Mouse (Mus musculus) midbrain, embryonic 16.5 days (tissue): Measurements from ENCODE around the gene Rab31. TPM values are rescaled to one million over a fixed set of nuclear protein-coding genes. Genes with fewer than 3 reads are reported as not detected.

Source experiments
- ATAC-seq: fragments of 200-750 bp; cut with Nextera tagmentation; 2 replicates; pipeline ENCODE4 v1.8.0; 2017; ENCODE audit warnings: moderate TSS enrichment
- H3K27ac ChIP-seq: fragments of 300-500 bp; sonication (generic); 2 replicates; pipeline ENCODE4 v1.5.1; 2014; ENCODE audit warnings: mild to moderate bottlenecking, low read length, mixed read lengths
- H3K27me3 ChIP-seq: fragments of 300-500 bp; sonication (generic); 2 replicates; pipeline ENCODE4 v1.6.1; 2014; ENCODE audit warnings: low read depth, low read length, mixed read lengths; ENCODE audit not compliant: control insufficient read depth, insufficient read depth
- H3K36me3 ChIP-seq: fragments of 300-500 bp; sonication (generic); 2 replicates; pipeline ENCODE4 v1.6.1; 2014; ENCODE audit warnings: mild to moderate bottlenecking, low read length, moderate library complexity, mixed read lengths; ENCODE audit not compliant: control insufficient read depth, insufficient read depth
- H3K4me1 ChIP-seq: fragments of 300-500 bp; sonication (generic); 2 replicates; pipeline ENCODE4 v1.6.1; 2014; ENCODE audit warnings: mild to moderate bottlenecking, low read length, mixed read lengths; ENCODE audit not compliant: control insufficient read depth, insufficient read depth
- H3K4me2 ChIP-seq: fragments of 300-500 bp; sonication (generic); 2 replicates; pipeline ENCODE4 v1.6.1; 2014; ENCODE audit warnings: mild to moderate bottlenecking, low read length, mixed read lengths
- H3K4me3 ChIP-seq: fragments of 300-500 bp; sonication (generic); 2 replicates; pipeline ENCODE4 v1.5.1; 2014; ENCODE audit warnings: low read depth, mild to moderate bottlenecking, low read length, moderate library complexity, mixed read lengths
- H3K9ac ChIP-seq: fragments of 300-500 bp; sonication (generic); 2 replicates; pipeline ENCODE4 v1.6.1; 2014; ENCODE audit warnings: low read depth, low read length, mixed read lengths
- H3K9me3 ChIP-seq: fragments of 300-500 bp; sonication (generic); replicated peaks from 2 replicates; pipeline ENCODE4 v1.6.1; 2014; ENCODE audit warnings: mild to moderate bottlenecking, low read length, mixed read lengths; ENCODE audit not compliant: control insufficient read depth, poor library complexity, severe bottlenecking
- WGBS: fragments of 180-500 bp; shearing (Covaris S2); extraction: QIAGEN DNeasy Blood & Tissue Kit; methylation state at CpG from one replicate; pipeline ENCODE4 v1.1.7; 2014; 5-methylcytosine and 5-hydroxymethylcytosine counted together
- polyA plus RNA-seq: library from polyadenylated mRNA; unstranded; fragments of >200 nt; fragmentation: Nextera tagmentation; extraction: Ambion mirVana; gene quantifications from 2 replicates; pipeline ENCODE4 v1.2.1, GENCODE M21; 2015

Gene Rab31
- polyA plus RNA-seq, 1 experiment from 2014 or later: 79.4 TPM

DNA sequence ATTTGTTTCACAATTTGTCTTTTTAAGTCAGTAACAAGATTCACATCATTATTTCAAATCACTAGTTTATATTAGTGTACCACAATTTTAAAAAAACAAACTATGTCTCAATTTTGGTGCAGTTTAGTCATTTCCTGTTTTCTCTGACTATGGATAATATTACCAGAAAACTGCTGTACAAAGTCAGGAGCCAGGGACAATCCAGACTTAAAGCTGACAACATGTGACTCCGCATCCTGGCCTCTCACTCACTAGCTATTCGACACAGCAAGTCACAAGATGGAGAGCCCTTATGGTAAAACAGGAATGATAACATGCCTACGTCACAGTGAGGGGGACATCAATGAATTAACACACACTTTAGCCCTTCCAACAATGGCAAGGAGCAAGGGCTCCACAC, 109.9 kb downstream of the Rab31 start:
- Histone ChIP-seq H3K9ac (no peak overlapping the region), H3K27me3 (no peaks in the 10 kb centered on the region), H3K36me3 (no peaks in the 10 kb centered on the region), H3K27ac (no peak overlapping the region), H3K4me2 (no peak overlapping the region), H3K9me3 (no peaks in the 10 kb centered on the region), H3K4me1 (0 out of 2 replicates have a peak, but pooled peaks cover 3% of the 10 kb centered on the region), H3K4me3 (no peak overlapping the region)
- ATAC-seq: no peak
- WGBS: 94% methylated on average over 3 of the region's 3 CpGs

DNA sequence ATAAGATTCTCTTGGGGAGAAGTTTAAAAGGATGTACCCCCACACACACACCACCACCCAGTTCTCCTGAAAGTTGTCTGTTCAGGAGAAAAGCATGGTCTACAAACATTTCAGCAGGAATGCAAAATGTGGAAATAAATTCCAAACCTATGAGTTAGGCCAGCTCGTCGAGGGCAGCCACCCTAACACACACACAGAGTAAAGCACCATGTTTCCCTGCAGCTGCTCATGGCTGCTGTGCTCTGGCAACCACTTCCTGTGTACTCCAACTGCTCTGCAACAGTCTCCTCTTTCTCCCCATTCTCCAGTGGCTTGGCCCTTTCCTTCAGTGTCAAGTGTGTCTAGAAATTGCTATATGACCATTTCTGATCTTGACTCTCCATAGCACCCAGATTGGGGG, 114.1 kb downstream of the Rab31 start:
- Histone ChIP-seq H3K27ac (no peak overlapping the region), H3K27me3 (no peaks in the 10 kb centered on the region), H3K9me3 (no peaks in the 10 kb centered on the region), H3K4me2 (no peak overlapping the region), H3K9ac (no peak overlapping the region), H3K4me1 (0 out of 2 replicates have a peak, but pooled peaks cover under 1% of the 10 kb centered on the region), H3K4me3 (no peak overlapping the region), H3K36me3 (no peaks in the 10 kb centered on the region)
- no peak for ATAC-seq
- 84% methylated on average over 2 of the region's 2 CpGs for WGBS

DNA sequence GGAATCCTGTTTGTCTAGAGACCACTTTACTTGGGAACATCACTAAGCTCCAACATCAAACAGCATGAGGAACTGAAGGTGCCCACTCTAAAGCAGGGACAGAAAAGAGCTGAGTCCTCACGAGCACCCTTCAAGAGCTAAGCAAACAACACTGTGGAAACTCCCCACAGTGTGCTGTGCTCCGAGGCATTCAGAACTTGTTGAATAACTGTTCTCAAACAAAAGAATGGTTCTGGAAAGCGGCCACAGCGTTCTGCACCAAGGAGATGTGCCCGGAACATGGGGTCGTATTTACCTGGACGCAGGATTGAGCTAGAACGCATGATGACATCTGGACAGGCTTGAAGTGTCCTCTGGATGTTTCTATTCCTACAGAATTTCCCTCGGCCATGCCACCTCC, 114.6 kb downstream of the Rab31 start:
- Histone ChIP-seq H3K4me1 (no peaks in the 10 kb centered on the region), H3K4me2 (no peak overlapping the region), H3K27me3 (no peaks in the 10 kb centered on the region), H3K36me3 (no peaks in the 10 kb centered on the region), H3K9ac (no peak overlapping the region), H3K9me3 (no peaks in the 10 kb centered on the region), H3K27ac (no peak overlapping the region), H3K4me3 (no peak overlapping the region)
- WGBS: 90% methylated on average over 9 of the region's 9 CpGs
- no peak for ATAC-seq

DNA sequence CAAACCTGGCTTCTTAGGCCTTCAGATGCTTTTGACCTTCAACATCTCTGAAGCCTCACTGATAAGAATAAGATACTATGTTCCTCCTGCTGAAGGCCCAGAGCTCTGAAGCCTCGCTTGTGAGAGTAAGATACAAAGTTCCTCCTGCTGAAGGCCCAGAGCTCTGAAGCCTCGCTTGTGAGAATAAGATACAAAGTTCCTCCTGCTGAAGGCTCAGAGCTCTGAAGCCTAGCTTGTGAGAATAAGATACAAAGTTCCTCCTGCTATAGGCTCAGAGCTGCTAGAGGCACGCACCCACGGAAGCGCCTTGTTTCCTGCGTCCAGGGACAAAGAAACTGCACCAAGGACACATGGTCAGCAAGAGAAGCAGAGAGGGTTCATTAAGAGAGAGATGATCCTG, 115.8 kb downstream of the Rab31 start:
- no peak for ATAC-seq

DNA sequence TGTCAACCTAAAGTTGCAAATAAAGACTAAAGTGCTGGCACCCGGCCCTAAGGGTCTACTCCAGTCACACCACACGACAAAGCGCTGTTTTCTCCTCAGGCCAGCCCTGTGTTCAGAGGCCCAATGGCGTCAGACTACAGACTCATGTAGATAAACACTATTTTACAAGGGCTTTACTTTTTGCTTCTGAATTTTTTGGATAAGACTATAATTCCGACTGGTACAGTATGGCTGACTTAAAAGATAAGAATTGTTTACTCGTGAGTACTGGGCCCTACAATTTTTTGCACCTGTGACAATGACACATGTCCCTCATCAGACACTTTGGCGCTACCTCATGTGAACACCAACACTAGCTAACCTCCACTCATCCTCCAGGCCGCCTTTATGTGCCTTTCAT, 116.5 kb downstream of the Rab31 start:
- Histone ChIP-seq H3K9me3 (no peaks in the 10 kb centered on the region), H3K4me1 (no peaks in the 10 kb centered on the region), H3K36me3 (no peaks in the 10 kb centered on the region), H3K9ac (no peak overlapping the region), H3K27ac (no peak overlapping the region), H3K27me3 (no peaks in the 10 kb centered on the region), H3K4me3 (no peak overlapping the region), H3K4me2 (no peak overlapping the region)
- 95% methylated on average over 8 of the region's 8 CpGs for WGBS
- ATAC-seq: no peak

More for the DNA sequence above, 115.8 kb downstream of the Rab31 start:
- Histone ChIP-seq H3K4me2 (no peak overlapping the region), H3K9me3 (no peaks in the 10 kb centered on the region), H3K4me3 (no peak overlapping the region), H3K27me3 (no peaks in the 10 kb centered on the region), H3K36me3 (no peaks in the 10 kb centered on the region), H3K27ac (no peak overlapping the region), H3K9ac (no peak overlapping the region), H3K4me1 (no peaks in the 10 kb centered on the region)
- 89% methylated on average over 6 of the region's 6 CpGs for WGBS

DNA sequence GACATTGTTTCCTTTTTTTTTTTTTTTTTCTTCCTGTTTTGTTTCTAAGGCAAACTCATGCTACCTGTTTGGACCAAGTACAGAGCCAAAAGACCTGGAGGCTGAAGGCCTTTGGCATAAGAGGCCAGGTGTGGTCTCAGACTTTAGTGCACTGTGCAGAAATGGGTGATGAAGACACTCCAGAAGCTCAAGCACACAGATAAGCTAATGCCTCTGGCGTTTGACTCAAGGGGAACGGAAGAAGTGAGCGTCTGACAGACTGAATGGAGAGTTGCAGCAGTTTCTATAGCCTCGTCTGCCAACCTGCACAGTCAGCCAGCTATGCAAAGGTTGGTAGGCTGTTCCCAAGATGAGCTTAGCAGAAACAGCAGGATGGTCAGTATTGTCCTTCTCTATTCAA, 116.9 kb downstream of the Rab31 start:
- H3K4me1 ChIP-seq: no peaks in the 10 kb centered on the region
- H3K9ac ChIP-seq: no peak overlapping the region
- H3K27ac ChIP-seq: no peak overlapping the region
- H3K4me2 ChIP-seq: no peak overlapping the region
- WGBS: 71% methylated on average over 4 of the region's 4 CpGs
- no peaks in the 10 kb centered on the region for H3K9me3 ChIP-seq
- no peak for ATAC-seq
- no peak overlapping the region for H3K4me3 ChIP-seq
- no peaks in the 10 kb centered on the region for H3K36me3 ChIP-seq
- H3K27me3 ChIP-seq: no peaks in the 10 kb centered on the region

DNA sequence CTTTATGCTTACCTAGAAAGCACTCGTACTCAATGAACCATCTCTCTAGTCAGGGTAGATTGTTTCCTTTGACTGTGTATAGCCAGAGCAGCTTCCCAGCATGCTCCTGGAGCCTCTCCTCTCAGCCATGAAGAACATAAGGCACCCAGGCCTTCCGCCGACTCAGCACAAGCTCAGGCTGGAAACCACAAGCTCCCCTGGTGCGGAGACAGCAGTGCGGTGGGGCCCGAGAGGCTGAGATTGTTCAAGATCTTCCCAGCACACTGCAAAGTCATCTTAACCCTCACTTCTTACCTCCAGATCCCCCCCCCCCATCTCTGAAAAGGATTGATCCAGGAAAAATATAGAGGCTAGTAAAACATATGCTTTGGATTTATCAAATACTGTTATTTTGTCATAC, 122.0 kb downstream of the Rab31 start:
- WGBS: 88% methylated on average over 6 of the region's 6 CpGs
- no peak overlapping the region for H3K9ac ChIP-seq

DNA sequence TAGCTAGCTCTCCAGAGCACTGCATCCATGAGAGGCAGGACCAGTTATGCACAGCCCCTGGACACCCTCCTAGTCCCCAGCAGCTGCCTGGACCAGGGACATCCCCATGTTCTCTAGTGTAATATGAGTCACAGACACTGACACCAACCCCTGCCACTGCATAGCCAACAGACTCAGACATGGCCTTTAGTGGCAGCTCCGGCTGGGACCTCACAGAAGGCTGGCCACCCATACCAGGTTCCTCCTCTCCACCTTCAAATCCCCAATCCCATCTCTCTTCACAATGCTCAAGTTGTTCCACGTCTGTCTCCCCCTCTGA, 123.4 kb downstream of the Rab31 start:
- no peak overlapping the region for H3K27ac ChIP-seq
- no peaks in the 10 kb centered on the region for H3K36me3 ChIP-seq
- H3K9ac ChIP-seq: no peak overlapping the region
- peaks cover 3% of the 10 kb centered on the region; the same call in 1 of the 2 replicates for H3K4me1 ChIP-seq
- no peak overlapping the region for H3K4me2 ChIP-seq
- 100% methylated on average over 2 of the region's 2 CpGs for whole genome bisulfite sequencing
- H3K9me3 ChIP-seq: no peaks in the 10 kb centered on the region
- no peaks in the 10 kb centered on the region for H3K27me3 ChIP-seq
- ATAC-seq: peak; percentile 23; the same call in 1 of the 2 replicates
- H3K4me3 ChIP-seq: no peak overlapping the region

More for the DNA sequence above, 122.0 kb downstream of the Rab31 start:
- Histone ChIP-seq H3K36me3 (no peaks in the 10 kb centered on the region), H3K27me3 (no peaks in the 10 kb centered on the region), H3K4me3 (no peak overlapping the region), H3K27ac (no peak overlapping the region), H3K4me2 (no peak overlapping the region), H3K9me3 (no peaks in the 10 kb centered on the region), H3K4me1 (peaks cover 3% of the 10 kb centered on the region; the same call in 1 of the 2 replicates)
- no peak for ATAC-seq

DNA sequence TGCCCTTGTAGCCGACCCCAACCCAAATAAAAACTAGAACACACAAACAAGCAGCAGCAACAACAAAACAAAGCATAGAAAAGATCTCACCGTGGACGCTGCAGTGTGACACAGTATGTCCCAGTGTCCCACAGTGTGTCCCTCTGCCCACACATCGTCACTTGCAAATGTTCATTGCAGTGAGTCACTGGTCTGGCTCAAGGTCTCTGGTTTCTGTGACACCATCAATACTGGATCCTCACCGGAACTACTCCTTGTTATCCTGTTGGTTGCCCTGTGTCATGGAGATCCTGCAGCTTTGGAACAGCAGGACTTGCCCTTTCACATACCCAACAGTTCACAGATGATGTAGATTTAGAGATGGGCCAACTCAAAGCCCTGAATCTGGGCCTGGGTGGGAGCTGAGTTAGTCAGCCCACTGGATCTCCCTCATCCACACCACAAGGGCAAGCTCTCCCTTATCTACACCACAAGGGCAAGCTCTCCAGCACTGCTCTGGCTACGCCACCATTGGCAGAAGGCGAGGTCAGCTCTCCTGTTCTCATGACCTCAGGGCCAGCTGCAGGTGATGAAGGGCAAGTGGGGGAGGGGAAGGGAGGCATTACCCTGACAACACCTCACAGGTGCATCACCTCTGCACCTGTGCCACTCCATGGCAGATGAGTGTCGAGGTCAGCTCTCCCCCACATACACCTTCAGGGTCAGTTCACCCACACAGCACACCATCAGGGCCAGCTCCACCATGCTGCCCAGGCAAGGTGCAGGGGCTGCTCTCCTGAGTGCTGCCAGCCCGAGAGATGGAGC, 124.0 kb downstream of the Rab31 start:
- no peaks in the 10 kb centered on the region for H3K36me3 ChIP-seq

More for the DNA sequence above, 124.0 kb downstream of the Rab31 start:
- Histone ChIP-seq H3K27me3 (no peaks in the 10 kb centered on the region), H3K27ac (no peak overlapping the region), H3K4me2 (no peak overlapping the region), H3K9ac (no peak overlapping the region), H3K4me3 (no peak overlapping the region), H3K4me1 (peaks cover 5% of the 10 kb centered on the region), H3K9me3 (no peaks in the 10 kb centered on the region)
- ATAC-seq: 0 out of 2 replicates have a peak, but pooled peaks have one; percentile 4
- 88% methylated on average over 9 of the region's 9 CpGs for WGBS
